Mouse (Mus musculus) layer of hippocampus, adult 11-12 months (tissue): ENCODE measurements around the gene Gpr12.
A peak's percentile ranks its signal among the peaks of the same experiment; 100 is the strongest.
"Not testable (repeated sequence)": the region's sequence is repeated elsewhere in the genome, so short reads cannot be mapped to it uniquely, and the experiment has no call there.

Experiments used
- DNase-seq: peaks from one replicate; pipeline ENCODE4 v3.0.0; 2022; ENCODE audit warnings: low spot score

Gpr12 gene

DNA sequence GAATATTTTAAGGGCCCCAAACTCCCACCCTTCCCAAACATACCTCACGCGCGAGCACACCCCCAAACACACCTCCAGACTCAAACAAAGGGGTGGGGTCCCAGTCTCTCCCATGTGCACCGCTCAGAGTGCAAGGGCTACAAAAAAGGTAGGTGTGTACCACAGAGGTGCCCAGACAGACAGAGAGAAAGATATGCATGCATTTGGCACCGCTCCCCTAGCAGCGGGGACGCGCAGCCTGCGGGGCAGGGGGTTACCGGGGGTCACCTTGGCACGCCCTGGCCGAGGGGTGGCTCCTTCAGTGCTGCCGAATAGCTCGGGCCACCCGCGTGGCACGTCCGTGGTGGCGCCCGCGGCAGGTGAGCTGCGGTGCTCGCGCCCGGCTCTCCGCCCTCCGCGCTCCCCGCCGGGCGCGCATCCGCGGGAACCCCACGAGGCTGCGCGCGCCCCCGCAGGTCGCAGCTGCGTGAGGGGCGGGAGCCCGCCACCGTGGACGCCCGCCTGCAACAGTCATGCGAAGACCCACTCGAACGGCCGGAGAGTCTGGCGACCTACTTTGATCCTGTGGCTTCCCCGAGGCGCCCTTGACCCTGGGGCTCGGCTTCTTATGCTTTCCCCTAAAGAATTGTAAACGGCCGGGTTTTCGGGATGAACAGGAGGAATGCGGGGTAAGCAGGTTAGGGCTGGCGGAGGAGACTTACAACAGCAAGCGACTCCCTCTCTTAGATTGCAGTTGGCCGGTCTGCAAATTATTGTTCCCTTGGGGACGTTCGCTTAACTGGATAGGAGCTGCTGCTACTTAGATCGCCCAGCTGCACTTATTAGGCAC, at the start of gene Gpr12:
Gpr12 (minus strand) TSS at position 762 of the 829 bp plus-strand sequence.
- no peak for DNase-seq

DNA sequence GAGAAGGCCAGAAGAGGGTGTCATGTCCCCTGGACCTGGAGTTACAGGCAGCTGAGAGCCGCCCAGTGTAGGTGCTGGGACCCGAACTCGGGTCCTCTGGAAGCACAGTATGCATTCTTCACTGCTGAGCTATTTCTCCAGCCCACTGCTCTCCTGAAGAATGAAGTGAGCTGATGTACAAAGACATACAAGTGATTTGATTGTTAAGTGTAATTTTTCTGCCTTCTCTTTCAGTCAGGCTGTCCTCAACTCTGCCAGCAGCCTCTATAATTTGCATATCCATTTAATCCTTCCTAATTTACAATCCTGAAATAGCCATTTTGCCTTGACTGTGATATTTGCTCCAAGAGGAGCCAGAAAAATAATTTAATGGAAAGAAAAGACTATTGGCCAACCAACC, 46.6 kb upstream of the Gpr12 start:
- DNase-seq = no peak

DNA sequence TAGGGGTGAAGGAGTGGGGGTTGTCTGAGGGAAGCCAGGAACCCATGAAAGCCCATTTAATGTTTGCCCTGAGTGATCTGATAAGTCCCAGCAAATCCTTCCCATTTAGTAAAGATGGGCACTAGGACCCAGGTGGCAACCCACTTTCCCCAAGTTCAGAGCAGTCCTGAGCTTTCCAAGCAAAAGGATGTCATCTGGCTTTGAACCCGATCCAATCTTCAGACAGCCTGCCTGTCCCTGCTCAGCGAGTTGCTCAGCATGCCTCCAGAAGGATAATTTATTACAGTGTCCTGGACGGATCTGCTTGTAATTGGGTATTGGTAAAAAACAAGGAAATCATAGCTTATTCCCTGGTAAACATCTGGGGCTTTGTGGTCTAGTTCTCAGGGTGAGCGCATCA, 45.9 kb upstream of the Gpr12 start:
- DNase-seq = peak; percentile 46

DNA sequence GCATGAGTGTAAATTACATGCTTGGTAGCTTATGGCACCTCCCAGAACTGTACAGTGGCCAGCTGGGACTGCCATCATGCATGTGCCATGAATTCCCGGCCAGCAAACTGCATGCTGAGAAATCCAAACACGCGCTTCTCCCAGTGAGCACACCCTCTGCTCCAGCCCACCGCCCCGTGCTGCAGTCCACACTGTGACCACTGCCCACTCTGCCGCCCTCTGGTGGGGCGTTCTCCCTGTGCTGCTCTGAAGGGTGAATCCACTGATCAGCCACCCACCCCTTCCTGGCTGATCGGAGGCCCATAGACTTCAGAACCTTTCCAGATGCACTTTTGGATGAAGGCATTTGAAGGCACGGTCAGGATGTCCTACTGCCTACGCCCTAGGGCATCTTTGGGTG, 44.6 kb upstream of the Gpr12 start:
- DNase-seq = no peak

DNA sequence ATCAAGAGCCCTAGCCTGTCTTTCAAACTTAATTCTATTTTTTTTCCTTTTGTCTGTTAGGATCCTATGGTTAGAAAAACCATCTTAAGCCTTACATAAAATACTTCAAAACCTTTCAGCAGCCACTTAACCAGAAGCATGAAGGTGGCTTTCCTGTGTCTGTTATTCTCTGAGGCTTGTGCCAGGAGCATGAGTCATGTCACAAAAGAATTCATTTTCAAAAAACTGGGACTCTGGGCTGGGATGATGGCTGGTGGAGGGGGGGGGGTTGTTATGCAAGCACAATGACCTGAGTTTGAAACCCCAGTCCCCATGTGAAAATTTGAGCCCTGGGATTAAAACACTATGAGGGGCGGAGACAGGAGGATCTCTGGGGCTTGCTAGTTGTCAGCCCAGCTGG, 43.8 kb upstream of the Gpr12 start:
- no peak for DNase-seq

DNA sequence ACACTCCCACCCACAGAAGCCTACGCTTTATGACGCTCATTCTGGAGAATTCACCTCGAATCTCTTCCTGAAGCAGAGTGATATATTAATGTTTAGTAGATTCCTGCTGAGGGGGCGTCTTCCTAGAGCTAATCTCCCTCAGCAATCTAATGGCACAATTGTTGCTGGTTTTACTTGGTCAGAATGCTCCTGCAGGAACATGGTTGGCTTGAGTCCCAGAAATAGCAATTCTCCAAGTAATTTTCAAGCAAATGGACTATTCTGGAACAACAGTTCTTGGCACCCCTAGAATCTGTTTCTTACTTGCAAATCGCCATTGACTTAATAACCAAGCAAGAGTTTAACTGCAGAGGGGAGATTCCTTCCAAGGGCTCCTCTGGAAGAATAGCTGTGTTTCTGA, 42.9 kb upstream of the Gpr12 start:
- no peak for DNase-seq

DNA sequence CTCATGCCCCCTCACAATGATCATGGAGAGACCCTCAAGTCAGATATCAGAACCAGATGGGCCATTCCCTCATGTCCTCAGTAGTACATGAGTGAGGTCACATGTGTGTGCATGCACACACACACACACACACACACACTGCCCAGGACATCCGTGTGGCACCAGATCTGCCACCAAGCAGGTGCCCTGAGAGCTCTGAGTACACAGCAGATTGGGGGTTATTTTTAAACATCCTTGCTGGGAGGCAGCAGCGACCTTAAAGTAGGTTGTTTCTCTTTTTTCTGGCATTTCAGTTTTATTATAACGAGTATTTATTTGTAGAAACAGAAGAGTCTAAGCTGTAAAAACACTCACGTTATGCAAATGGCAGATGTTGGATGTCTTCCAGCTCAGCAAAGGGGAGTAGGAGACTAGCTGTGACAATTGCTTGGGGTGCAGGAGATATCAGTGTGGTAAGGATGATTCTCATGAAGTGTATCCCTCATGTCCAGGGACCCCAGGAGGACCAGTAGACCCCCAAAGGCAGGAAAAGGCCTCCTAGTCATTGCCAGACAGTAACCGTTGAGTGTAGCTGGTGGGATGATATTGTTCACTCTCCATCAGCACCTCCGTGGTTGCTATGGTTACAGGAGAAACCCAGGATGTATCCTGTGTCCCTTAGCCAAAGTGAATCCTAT, 40.7 kb upstream of the Gpr12 start:
- peak; percentile 60 for DNase-seq

DNA sequence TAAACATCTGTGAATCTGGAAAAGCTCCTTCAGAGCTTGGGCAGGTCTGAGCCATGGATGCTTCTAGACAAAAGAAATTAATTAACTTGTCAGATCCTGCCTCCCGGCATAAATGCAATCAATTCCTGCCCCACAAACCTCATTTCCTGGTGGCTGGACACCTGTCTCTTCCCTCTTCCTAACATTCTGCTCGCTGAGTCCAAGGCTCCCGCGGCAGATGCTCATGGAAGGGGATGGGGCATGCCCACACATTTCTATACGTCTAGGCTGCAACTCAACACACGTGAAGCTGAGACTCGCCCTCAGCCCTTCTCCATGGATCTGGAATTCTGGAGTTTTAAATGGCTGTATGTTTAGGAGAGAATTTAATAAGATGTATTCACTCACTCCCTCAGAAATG, 26.8 kb upstream of the Gpr12 start:
- no peak for DNase-seq

DNA sequence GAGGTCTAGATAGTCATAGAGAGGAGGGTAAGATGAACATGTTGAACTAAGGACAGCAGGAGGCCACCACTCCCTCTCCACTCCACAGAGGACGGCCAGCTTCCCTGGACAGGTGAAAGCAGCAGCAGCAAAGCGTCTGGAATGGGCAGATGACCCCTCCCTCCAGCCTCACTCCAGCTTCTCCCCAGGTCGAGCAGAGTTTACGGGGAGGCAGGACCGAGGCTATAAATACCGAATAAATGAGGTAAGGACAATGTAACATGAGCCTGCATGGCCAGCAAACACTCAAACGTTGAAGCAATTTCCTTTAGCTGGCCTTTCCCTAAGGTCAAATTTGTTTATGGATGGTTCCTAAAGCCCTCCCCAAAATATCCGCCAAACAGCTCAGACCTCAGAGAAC, 26.0 kb upstream of the Gpr12 start:
- no peak for DNase-seq

DNA sequence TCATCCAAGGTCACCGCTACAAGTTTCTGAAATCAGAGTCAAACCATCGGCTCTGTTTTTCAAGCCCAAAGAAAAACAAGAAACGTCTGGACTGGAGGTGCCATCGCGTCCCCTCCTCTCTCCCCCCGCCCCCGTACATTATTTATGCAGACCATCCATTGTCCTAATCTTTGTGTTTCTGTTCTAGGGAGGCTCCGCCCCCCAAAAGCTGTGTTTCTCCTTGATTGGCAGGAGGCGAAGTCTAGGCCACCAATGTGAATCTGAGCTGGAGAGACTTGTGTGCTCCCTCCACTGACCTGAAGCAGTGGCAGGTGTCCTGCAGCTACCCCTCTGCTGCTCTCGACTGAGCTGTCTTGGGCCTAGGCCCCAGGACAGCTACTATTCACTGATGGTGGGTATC, 24.6 kb upstream of the Gpr12 start:
- DNase-seq = no peak

DNA sequence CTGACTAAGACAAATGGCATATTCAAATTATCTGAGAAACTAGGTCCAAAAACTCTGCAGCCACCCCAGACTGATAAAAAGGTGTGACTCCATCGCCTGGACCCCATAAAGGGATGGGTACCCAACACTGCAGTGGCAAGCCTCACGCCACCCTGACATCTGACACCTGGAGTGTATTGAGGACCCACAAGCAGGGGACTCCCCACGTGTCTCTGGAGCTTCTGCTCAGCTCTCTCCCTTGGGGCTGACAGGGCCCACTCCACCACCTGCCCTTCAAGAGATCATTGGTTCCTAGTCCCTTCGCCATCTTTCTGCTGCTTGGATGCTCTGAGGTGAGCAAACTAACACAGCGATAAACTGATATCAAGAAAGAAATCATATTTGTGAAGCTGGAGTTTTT, 22.8 kb upstream of the Gpr12 start:
- DNase-seq = no peak

DNA sequence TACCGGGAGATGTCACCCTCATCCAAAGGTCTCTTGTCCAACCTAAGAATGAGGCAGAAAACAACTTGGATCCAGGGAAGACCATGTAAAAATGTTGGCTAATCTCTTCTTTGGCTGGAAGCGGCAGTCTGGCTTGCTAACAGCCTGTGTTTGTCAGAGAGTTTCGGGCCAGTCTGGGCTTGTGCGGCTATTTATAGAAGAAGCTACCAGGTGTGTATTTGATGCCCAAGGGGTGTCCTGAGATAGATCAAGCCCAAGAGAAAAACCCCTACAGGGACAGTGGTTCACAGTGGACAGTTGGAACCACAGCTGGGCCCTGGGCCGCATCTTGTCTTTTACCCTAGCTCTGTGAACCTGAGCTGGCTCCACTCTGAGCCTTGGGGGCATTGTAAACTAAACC, 21.9 kb upstream of the Gpr12 start:
- DNase-seq = no peak

DNA sequence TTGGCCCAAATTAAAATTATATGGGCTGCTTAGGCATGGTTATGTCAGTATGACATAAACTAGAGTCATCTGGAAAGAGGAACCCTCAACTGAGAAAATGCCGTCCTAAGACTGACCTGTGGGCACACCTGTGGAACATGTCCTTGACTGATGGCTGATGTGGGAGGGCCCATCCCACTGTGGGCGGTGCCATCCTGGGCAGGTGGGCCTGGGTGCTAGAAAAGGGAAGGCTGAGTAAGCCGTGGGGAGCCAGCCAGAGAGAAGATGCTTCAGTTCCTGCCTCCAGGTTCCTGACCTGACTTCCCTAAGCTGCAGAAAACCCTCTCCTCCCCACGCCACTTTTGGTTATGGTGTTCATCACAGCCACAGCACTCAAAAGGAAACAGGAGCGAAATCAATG, 21.2 kb upstream of the Gpr12 start:
- no peak for DNase-seq

DNA sequence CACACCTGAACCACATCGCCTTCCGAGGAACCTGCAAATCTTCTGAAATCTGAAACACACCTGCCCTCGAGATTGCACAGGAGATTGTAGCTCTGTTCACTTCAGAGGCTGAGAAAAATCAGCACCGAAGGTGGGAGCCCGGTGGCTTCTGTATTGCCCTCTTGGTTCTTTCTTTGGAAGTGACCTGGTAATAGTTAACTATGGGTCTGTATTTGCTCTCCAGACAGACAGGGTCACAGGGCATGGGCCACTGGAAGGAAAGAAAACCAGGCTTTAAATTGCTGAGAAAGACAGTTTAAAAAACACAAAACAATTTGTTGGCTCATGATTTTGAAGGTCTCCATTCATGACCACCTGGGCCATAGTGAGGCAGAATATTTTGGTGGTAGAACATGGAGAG, 14.9 kb upstream of the Gpr12 start:
- DNase-seq = no peak

DNA sequence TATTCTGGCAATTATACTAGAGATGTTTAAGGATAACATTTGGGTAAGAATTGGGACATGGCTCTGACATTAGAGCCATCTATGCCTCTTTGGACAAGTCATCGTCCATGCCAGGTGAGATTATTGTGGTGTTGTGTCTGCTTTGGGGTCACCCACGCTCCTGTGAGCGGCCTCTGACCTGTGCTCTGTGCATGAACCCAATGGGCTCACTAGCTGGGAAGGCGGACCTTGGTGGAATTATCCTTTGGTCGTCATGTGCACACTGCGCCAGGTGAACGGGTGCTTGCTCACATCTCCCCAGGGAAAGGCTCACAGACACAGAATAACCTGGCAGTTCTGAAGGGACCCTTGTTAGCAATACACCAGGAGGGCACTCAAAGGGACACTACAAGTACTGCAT, 14.2 kb upstream of the Gpr12 start:
- not testable (repeated sequence) for DNase-seq

DNA sequence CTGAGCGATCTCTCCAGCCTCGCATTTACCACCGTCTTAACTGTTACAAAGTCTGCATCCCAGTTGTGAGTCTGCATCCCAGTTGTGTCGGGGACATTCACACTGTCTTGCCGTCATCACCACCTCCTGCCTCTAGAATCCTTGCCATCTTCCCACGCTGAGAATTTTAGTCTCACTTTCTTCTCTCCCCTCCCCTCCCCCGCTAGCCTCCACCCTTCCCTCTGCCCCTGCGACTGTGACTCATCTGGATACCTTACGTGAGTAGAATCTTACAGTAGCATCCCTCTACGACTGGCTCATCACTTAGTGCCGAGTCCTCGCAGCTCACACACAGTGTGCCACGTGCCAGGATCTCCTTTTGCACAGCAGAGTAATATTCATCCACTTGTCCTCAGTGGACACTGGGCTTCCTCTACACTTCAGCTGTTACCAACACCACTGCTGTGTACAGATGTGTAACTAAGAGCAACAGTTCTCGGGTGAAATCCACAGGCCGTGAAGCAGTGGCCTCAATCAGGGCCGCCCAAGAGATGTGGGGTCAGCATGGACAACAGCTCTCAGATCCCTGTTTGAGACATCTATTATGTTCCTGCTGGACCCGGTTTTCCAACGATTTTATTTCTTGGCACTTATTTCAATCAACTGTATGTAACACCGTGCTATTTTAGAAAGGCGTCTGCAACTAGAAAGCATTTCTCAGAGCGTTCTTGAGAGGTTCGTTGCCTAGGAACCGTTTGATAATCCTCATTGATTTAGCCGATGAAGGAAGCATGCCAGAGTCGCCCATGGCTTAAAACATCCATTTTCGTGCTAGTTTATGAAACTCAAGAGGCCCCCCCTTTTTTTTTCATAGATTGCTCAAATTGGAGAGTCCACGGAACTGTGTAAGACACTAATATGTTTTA, 13.4 kb upstream of the Gpr12 start:
- DNase-seq = no peak

DNA sequence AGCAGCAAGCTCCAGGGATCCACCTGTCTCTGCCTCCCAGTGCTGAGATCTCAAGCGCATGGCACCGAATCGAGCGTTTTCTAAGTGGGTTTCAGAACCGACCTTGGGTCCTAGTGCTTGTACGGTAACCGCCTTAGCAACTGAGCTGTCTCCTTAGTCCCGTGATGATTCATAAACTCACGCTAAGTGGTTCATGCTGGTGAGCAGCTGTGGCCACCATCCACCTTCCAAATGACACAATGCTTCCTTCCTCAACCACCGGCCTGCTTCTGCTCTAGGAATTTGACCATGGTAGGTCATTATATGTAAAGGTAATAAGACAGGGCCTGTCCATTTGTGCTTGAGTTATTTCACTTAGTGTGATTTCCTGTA, 12.4 kb upstream of the Gpr12 start:
- DNase-seq = no peak

DNA sequence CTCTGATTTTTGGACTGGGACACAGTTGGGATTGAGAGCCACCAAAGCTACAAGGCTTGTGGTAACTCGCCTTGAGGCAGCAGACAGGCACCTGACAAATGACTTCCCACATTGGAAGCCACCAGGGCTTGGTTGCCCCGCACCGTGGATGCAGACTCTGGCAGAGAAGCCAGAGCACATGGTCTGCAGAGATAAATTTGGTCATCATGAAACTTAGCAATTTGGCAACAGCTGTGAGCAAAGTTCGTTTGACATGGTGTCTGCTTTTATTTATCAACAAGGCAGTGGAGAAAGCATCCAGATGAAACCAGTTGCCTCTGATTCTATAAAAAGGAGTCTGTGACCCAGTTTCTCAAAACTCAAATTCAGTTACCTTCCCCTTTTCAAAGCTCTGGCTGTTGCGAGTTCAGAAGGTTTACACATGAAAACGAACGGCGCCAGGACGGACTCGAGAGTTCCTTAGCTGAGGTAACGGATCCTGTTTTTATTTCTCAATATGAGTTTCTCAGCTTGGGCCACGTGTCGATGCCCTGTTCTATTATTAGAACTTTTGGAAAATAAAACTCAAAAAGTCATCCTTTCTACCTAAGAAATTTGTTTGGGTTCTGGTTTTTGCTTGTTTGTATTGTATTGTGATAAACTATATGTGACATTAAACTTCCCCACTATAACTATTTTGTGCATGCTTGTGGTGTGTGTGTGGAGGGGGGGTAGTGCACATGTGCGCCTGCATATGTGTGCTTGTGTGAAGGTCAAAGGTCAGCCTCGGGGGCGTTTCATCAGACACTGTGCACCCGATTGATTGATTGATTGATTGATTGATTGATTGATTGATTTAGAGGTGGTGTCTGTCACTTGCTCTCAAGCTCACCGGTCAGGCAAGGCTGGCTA, 11.8 kb upstream of the Gpr12 start:
- no peak for DNase-seq

DNA sequence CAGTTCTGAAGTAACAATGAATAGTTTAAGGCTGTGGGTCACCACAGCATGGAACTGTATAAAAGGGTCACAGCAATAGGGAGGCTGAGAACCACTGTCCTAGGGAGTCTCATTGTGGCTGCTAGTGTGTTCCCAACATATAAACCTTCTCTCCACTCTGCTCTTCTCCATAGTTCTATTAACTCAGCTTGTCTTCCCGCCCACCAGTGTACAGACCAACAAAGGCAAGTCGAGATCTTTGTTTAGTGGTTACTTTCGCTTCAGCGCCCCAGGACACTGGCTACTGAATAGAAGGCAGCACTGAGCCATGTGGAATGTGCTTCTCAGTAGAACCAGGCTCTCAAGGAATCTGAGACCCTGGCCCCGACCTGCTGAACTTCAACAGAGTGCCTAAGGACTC, 7.5 kb upstream of the Gpr12 start:
- no peak for DNase-seq

DNA sequence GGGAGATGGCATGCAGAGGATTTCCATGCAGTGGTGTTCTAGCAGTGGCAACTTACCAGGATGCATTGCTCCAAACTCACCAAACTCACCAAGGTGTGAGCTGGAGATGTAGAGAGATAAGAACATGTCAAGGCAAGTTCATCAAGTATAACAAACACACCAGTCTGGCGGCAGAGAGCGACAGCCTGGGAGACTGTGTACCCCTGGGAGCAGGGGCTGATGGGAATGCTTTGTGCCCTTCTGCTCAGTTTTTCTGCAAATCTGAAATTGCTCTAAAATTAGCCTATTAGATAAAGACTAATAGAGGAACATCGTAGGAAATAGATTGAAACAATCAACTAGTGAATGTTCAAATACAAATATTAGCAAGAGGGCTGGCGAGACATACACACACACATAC, 6.6 kb upstream of the Gpr12 start:
- DNase-seq = peak; percentile 40

DNA sequence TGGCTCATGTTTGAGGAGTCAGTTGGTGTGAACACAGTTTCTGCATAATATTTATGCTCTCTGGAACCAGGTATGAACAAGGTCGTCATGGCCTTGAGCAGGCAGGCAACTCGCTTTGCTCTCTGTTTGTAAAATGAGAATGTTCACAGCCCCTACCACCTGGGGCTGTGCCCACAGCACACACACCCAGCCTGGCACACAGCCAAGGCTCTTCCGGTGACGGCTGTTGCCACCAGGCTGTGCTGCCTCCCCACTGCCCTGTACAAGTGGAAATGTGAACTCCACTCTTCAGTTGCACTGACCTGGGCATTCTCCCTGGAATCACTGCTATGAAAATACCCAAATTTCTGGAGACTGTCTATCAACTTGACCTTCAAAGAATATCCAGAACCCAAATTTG, 5.9 kb upstream of the Gpr12 start:
- no peak for DNase-seq
